Mouse (Mus musculus): ENCODE data around the gene Hsd3b4. TPM values are rescaled to one million over a fixed set of nuclear protein-coding genes. Genes with fewer than 3 reads are reported as not detected.
"Not testable (repeated sequence)": the region's sequence is repeated elsewhere in the genome, so short reads cannot be mapped to it uniquely, and the experiment has no call there.

Hsd3b4 gene
- total RNA-seq (2017) = not detected in 3 replicates

- not testable (repeated sequence) for ATAC-seq (replicated peaks; ENCODE audit: insufficient number of reproducible peaks, low FRiP score, low TSS enrichment, poor library complexity, severe bottlenecking)
These were observed at the start of gene Hsd3b4 for GRCm38 (mm10) chr3:98510414-98510813. TSS of gene Hsd3b4 (minus strand) at chr3:98510514.

GRCm38 (mm10) chr3:98550832-98551231 is 40.5 kb upstream of the Hsd3b4 start:
- not testable (repeated sequence) for ATAC-seq (replicated peaks; ENCODE audit: insufficient number of reproducible peaks, low FRiP score, low TSS enrichment, poor library complexity, severe bottlenecking)

- ATAC-seq (replicated peaks; ENCODE audit: insufficient number of reproducible peaks, low FRiP score, low TSS enrichment, poor library complexity, severe bottlenecking) = not testable (repeated sequence)
These were observed 39.9 kb upstream of the Hsd3b4 start for GRCm38 (mm10) chr3:98550215-98550614.

- not testable (repeated sequence) for ATAC-seq (replicated peaks; ENCODE audit: insufficient number of reproducible peaks, low FRiP score, low TSS enrichment, poor library complexity, severe bottlenecking)
These were observed 38.2 kb upstream of the Hsd3b4 start for GRCm38 (mm10) chr3:98548495-98548894.

- not testable (repeated sequence) for ATAC-seq (replicated peaks; ENCODE audit: insufficient number of reproducible peaks, low FRiP score, low TSS enrichment, poor library complexity, severe bottlenecking)
These were observed 37.3 kb upstream of the Hsd3b4 start for GRCm38 (mm10) chr3:98547641-98548040.

GRCm38 (mm10) chr3:98524978-98525377 is 14.7 kb upstream of the Hsd3b4 start:
- ATAC-seq (replicated peaks; ENCODE audit: insufficient number of reproducible peaks, low FRiP score, low TSS enrichment, poor library complexity, severe bottlenecking) = not testable (repeated sequence)

GRCm38 (mm10) chr3:98524552-98524951 is 14.2 kb upstream of the Hsd3b4 start:
- not testable (repeated sequence) for ATAC-seq (replicated peaks; ENCODE audit: insufficient number of reproducible peaks, low FRiP score, low TSS enrichment, poor library complexity, severe bottlenecking)

- ATAC-seq (replicated peaks; ENCODE audit: insufficient number of reproducible peaks, low FRiP score, low TSS enrichment, poor library complexity, severe bottlenecking) = not testable (repeated sequence)
These were observed 12.5 kb upstream of the Hsd3b4 start for GRCm38 (mm10) chr3:98522779-98523178.

- not testable (repeated sequence) for ATAC-seq (replicated peaks; ENCODE audit: insufficient number of reproducible peaks, low FRiP score, low TSS enrichment, poor library complexity, severe bottlenecking)
These were observed 3.1 kb downstream of the Hsd3b4 start for GRCm38 (mm10) chr3:98507229-98507628.

GRCm38 (mm10) chr3:98497401-98497800 is 12.9 kb downstream of the Hsd3b4 start:
- ATAC-seq (replicated peaks; ENCODE audit: insufficient number of reproducible peaks, low FRiP score, low TSS enrichment, poor library complexity, severe bottlenecking) = not testable (repeated sequence)

GRCm38 (mm10) chr3:98496762-98497161 is 13.6 kb downstream of the Hsd3b4 start:
- not testable (repeated sequence) for ATAC-seq (replicated peaks; ENCODE audit: insufficient number of reproducible peaks, low FRiP score, low TSS enrichment, poor library complexity, severe bottlenecking)

GRCm38 (mm10) chr3:98495055-98495454 is 15.3 kb downstream of the Hsd3b4 start:
- not testable (repeated sequence) for ATAC-seq (replicated peaks; ENCODE audit: insufficient number of reproducible peaks, low FRiP score, low TSS enrichment, poor library complexity, severe bottlenecking)

- not testable (repeated sequence) for ATAC-seq (replicated peaks; ENCODE audit: insufficient number of reproducible peaks, low FRiP score, low TSS enrichment, poor library complexity, severe bottlenecking)
These were observed 16.1 kb downstream of the Hsd3b4 start for GRCm38 (mm10) chr3:98494184-98494583.

- ATAC-seq (replicated peaks; ENCODE audit: insufficient number of reproducible peaks, low FRiP score, low TSS enrichment, poor library complexity, severe bottlenecking) = not testable (repeated sequence)
These were observed 38.8 kb downstream of the Hsd3b4 start for GRCm38 (mm10) chr3:98471499-98471898.

GRCm38 (mm10) chr3:98471057-98471456 is 39.3 kb downstream of the Hsd3b4 start:
- not testable (repeated sequence) for ATAC-seq (replicated peaks; ENCODE audit: insufficient number of reproducible peaks, low FRiP score, low TSS enrichment, poor library complexity, severe bottlenecking)

- ATAC-seq (replicated peaks; ENCODE audit: insufficient number of reproducible peaks, low FRiP score, low TSS enrichment, poor library complexity, severe bottlenecking) = not testable (repeated sequence)
These were observed 41.0 kb downstream of the Hsd3b4 start for GRCm38 (mm10) chr3:98469323-98469722.

- not testable (repeated sequence) for ATAC-seq (replicated peaks; ENCODE audit: insufficient number of reproducible peaks, low FRiP score, low TSS enrichment, poor library complexity, severe bottlenecking)
These were observed 53.3 kb downstream of the Hsd3b4 start, which contains the start of gene Gm4450 for GRCm38 (mm10) chr3:98457026-98457425. TSS of gene Gm4450 (minus strand) at chr3:98457126.

GRCm38 (mm10) chr3:98453786-98454185 is 56.5 kb downstream of the Hsd3b4 start:
- not testable (repeated sequence) for ATAC-seq (replicated peaks; ENCODE audit: insufficient number of reproducible peaks, low FRiP score, low TSS enrichment, poor library complexity, severe bottlenecking)
